Mouse (Mus musculus) G1E (cell line): ENCODE results near the gene Sgf29. TPM values are rescaled to one million over a fixed set of nuclear protein-coding genes. Genes with fewer than 3 reads are reported as not detected.

Experiments used
- ATAC-seq: 2 replicates; pipeline ENCODE4 v1.8.0; 2016; ENCODE audit warnings: mild to moderate bottlenecking; ENCODE audit not compliant: insufficient number of reproducible peaks, poor library complexity, low FRiP score, severe bottlenecking; ENCODE audit errors: extremely low read depth
- DNase-seq: peaks from one replicate; pipeline ENCODE4 v3.0.0; 2012; ENCODE audit warnings: low spot score
- H3K27me3 ChIP-seq: 2 replicates; pipeline ENCODE4 v1.6.1; 2012; ENCODE audit warnings: mild to moderate bottlenecking, low read length, inconsistent platforms; ENCODE audit not compliant: insufficient read depth
- H3K36me3 ChIP-seq: replicated peaks from 2 replicates; pipeline ENCODE3; 2012; ENCODE audit warnings: mild to moderate bottlenecking, inconsistent platforms
- H3K4me1 ChIP-seq: 2 replicates; pipeline ENCODE4 v1.6.1; 2012; ENCODE audit warnings: low read depth, low read length, inconsistent platforms, mixed read lengths; ENCODE audit not compliant: insufficient read depth
- H3K4me3 ChIP-seq: 2 replicates; pipeline ENCODE4 v1.5.1; 2012; ENCODE audit warnings: low read depth, mild to moderate bottlenecking, inconsistent platforms, low read length, moderate library complexity, mixed read lengths
- H3K9me3 ChIP-seq: replicated peaks from 2 replicates; pipeline ENCODE4 v1.6.1; 2012; ENCODE audit warnings: inconsistent platforms
- CTCF ChIP-seq: IDR thresholded peaks from 2 replicates; pipeline ENCODE4 v1.5.1; 2012; ENCODE audit warnings: low read depth, low read length, inconsistent platforms, mixed read lengths
- GATA1 ChIP-seq: IDR thresholded peaks from 2 replicates; pipeline ENCODE4 v1.6.1; 2012; ENCODE audit warnings: borderline replicate concordance, low read length, inconsistent platforms, mixed read lengths
- GATA2 ChIP-seq: IDR thresholded peaks from 2 replicates; pipeline ENCODE4 v1.6.1; 2012; ENCODE audit warnings: low read depth, low read length, inconsistent platforms, borderline replicate concordance
- POLR2AphosphoS5 ChIP-seq: IDR thresholded peaks from 2 replicates; pipeline ENCODE4 v1.6.1; 2012; ENCODE audit warnings: low read depth, low read length, inconsistent platforms; ENCODE audit not compliant: insufficient replicate concordance
- TAL1 ChIP-seq: conservative IDR thresholded peaks from 2 replicates; pipeline ENCODE4 v1.6.1; 2012; ENCODE audit warnings: low read depth, low read length, inconsistent platforms, mixed read lengths
- polyA plus RNA-seq: library from polyadenylated mRNA; stranded (reverse); fragments of >175 nt; gene quantifications from 2 replicates; pipeline ENCODE4 v1.2.3, GENCODE M21; 2012
- total RNA-seq, 2 experiments: library from RNA; stranded (forward) in 1 of 2; stranded (reverse) in 1 of 2; fragments of 200-1000 nt in 1 of 2; fragments of >200 nt in 1 of 2; fragmentation: Nextera tagmentation in 1 of 2; gene quantifications; 2 replicates each; pipeline ENCODE4 v1.2.3; 2014 to 2017

Sgf29 gene
- total and polyA plus RNA-seq, 3 experiments = 36.8 to 159 (median 124) TPM

- DNase-seq = no peak
- H3K9me3 ChIP-seq = peaks cover 5% of the 10 kb centered on the region
- peaks cover 6% of the 10 kb centered on the region for H3K36me3 ChIP-seq
- no peak for TF ChIP-seq POLR2AphosphoS5
- H3K27me3 ChIP-seq = peaks cover 51% of the 10 kb centered on the region
- ATAC-seq = no peak
- peaks cover 45% of the 10 kb centered on the region for H3K4me1 ChIP-seq
- no peak within 1 kb of the TSS for H3K4me3 ChIP-seq
Measured at GRCm38 (mm10) chr7:126707442-126708174, 58.5 kb downstream of the Sgf29 start, which contains the start of gene Coro1a. Gene Coro1a (minus strand): TSS chr7:126707787.

GRCm38 (mm10) chr7:126708175-126708952, 59.3 kb downstream of the Sgf29 start:
- no peaks in the 10 kb centered on the region for H3K36me3 ChIP-seq
- DNase-seq (no peak), ATAC-seq (no peak)
- peaks cover 56% of the 10 kb centered on the region for H3K27me3 ChIP-seq
- TF ChIP-seq POLR2AphosphoS5 (no peak), GATA2 (no peak), CTCF (no peak), TAL1 (no peak), GATA1 (no peak)
- no peak overlapping the region for H3K4me3 ChIP-seq
- peaks cover 38% of the 10 kb centered on the region for H3K4me1 ChIP-seq
- peaks cover 5% of the 10 kb centered on the region for H3K9me3 ChIP-seq

GRCm38 (mm10) chr7:126710266-126710665, 61.2 kb downstream of the Sgf29 start:
- ATAC-seq (no peak), DNase-seq (no peak)
- H3K4me1 ChIP-seq = peaks cover 19% of the 10 kb centered on the region
- no peak overlapping the region for H3K4me3 ChIP-seq
- H3K36me3 ChIP-seq = no peaks in the 10 kb centered on the region
- peaks cover 39% of the 10 kb centered on the region for H3K27me3 ChIP-seq
- peaks cover 5% of the 10 kb centered on the region for H3K9me3 ChIP-seq
- TF ChIP-seq POLR2AphosphoS5 (no peak), CTCF (no peak), TAL1 (no peak), GATA1 (no peak), GATA2 (no peak)

- H3K36me3 ChIP-seq = no peaks in the 10 kb centered on the region
- ATAC-seq (no peak), DNase-seq (no peak)
- peaks cover 10% of the 10 kb centered on the region for H3K4me1 ChIP-seq
- no peak for TF ChIP-seq GATA1
- no peak for TF ChIP-seq CTCF
- TF ChIP-seq POLR2AphosphoS5 = no peak
- TF ChIP-seq GATA2 = no peak
- no peak for TF ChIP-seq TAL1
- peaks cover 5% of the 10 kb centered on the region for H3K9me3 ChIP-seq
- H3K27me3 ChIP-seq = peaks cover 38% of the 10 kb centered on the region
- no peak overlapping the region for H3K4me3 ChIP-seq
Measured at GRCm38 (mm10) chr7:126711910-126712309, 62.8 kb downstream of the Sgf29 start.

GRCm38 (mm10) chr7:126715679-126716078, 66.6 kb downstream of the Sgf29 start:
- no peaks in the 10 kb centered on the region for H3K4me1 ChIP-seq
- DNase-seq = no peak
- no peaks in the 10 kb centered on the region for H3K9me3 ChIP-seq
- ATAC-seq = no peak
- peaks cover 27% of the 10 kb centered on the region for H3K27me3 ChIP-seq
- H3K4me3 ChIP-seq = no peak overlapping the region
- TF ChIP-seq TAL1 (no peak), GATA2 (no peak), POLR2AphosphoS5 (no peak), CTCF (no peak), GATA1 (no peak)
- no peaks in the 10 kb centered on the region for H3K36me3 ChIP-seq

- no peak for DNase-seq
Measured at GRCm38 (mm10) chr7:126717566-126717965, 68.5 kb downstream of the Sgf29 start.

More at GRCm38 (mm10) chr7:126717566-126717965, 68.5 kb downstream of the Sgf29 start:
- Histone ChIP-seq H3K27me3 (peaks cover 20% of the 10 kb centered on the region), H3K36me3 (no peaks in the 10 kb centered on the region), H3K4me1 (peaks cover 4% of the 10 kb centered on the region; the same call in 1 of the 2 replicates), H3K9me3 (no peaks in the 10 kb centered on the region), H3K4me3 (no peak overlapping the region)
- ATAC-seq = no peak
- TF ChIP-seq POLR2AphosphoS5 (no peak), CTCF (no peak), GATA2 (no peak), GATA1 (no peak), TAL1 (no peak)
